Mouse (Mus musculus) embryonic facial prominence, embryonic 14.5 days (tissue): ENCODE measurements around the gene Mknk2. TPM values are rescaled to one million over a fixed set of nuclear protein-coding genes. Genes with fewer than 3 reads are reported as not detected.

ENCODE experiments used
- ATAC-seq: fragments of 200-750 bp; cut with Nextera tagmentation; 2 replicates; pipeline ENCODE4 v1.8.0; 2017; ENCODE audit warnings: low read depth, moderate number of reproducible peaks, moderate TSS enrichment
- DNase-seq: peaks from one replicate; pipeline ENCODE4 v3.0.0-alpha.2; 2015; ENCODE audit warnings: low spot score
- H3K27ac ChIP-seq: fragments of 300-500 bp; sonication (generic); replicated peaks from 2 replicates; pipeline ENCODE4 v1.5.1; 2014; ENCODE audit warnings: low read depth, mild to moderate bottlenecking, low read length, moderate library complexity
- H3K27me3 ChIP-seq: fragments of 300-500 bp; sonication (generic); replicated peaks from 2 replicates; pipeline ENCODE4 v1.6.1; 2014; ENCODE audit warnings: low read length; ENCODE audit not compliant: control insufficient read depth, insufficient read depth
- H3K36me3 ChIP-seq: fragments of 300-500 bp; sonication (generic); 2 replicates; pipeline ENCODE4 v1.6.1; 2014; ENCODE audit warnings: low read length, mixed read lengths; ENCODE audit not compliant: control insufficient read depth, insufficient read depth
- H3K4me1 ChIP-seq: fragments of 300-500 bp; sonication (generic); 2 replicates; pipeline ENCODE4 v1.6.1; 2014; ENCODE audit warnings: antibody characterized with exemption, low read length; ENCODE audit not compliant: control insufficient read depth, insufficient read depth
- H3K4me2 ChIP-seq: fragments of 300-500 bp; sonication (generic); 2 replicates; pipeline ENCODE4 v1.6.1; 2014; ENCODE audit warnings: low read depth, mild to moderate bottlenecking, low read length, moderate library complexity, mixed read lengths
- H3K4me3 ChIP-seq: fragments of 300-500 bp; sonication (generic); 2 replicates; pipeline ENCODE4 v1.5.1; 2014; ENCODE audit warnings: low read depth, mild to moderate bottlenecking, low read length
- H3K9ac ChIP-seq: fragments of 300-500 bp; sonication (generic); 2 replicates; pipeline ENCODE4 v1.6.1; 2014; ENCODE audit warnings: low read depth, mild to moderate bottlenecking, low read length, moderate library complexity, mixed read lengths
- H3K9me3 ChIP-seq: fragments of 300-500 bp; sonication (generic); 2 replicates; pipeline ENCODE4 v1.6.1; 2016; ENCODE audit warnings: low read length; ENCODE audit not compliant: control insufficient read depth
- WGBS: fragments of 180-500 bp; shearing (Covaris S2); extraction: QIAGEN DNeasy Blood & Tissue Kit; methylation state at CpG from one replicate; pipeline ENCODE4 v1.1.7; 2014; 5-methylcytosine and 5-hydroxymethylcytosine counted together
- polyA plus RNA-seq: library from polyadenylated mRNA; unstranded; fragments of >200 nt; fragmentation: Nextera tagmentation; extraction: Ambion mirVana; gene quantifications from 2 replicates; pipeline ENCODE4 v1.2.1, GENCODE M21; 2014

The Mknk2 gene
- polyA plus RNA-seq, 1 experiment from 2014 or later = 84.6 TPM

- Histone ChIP-seq H3K4me1 (peaks cover 4% of the 10 kb centered on the region; the same call in 1 of the 2 replicates), H3K27ac (no peak overlapping the region), H3K27me3 (no peaks in the 10 kb centered on the region), H3K4me3 (no peak overlapping the region), H3K9me3 (no peaks in the 10 kb centered on the region), H3K4me2 (no peak overlapping the region), H3K9ac (no peak overlapping the region), H3K36me3 (peaks cover 23% of the 10 kb centered on the region)
- ATAC-seq (no peak), DNase-seq (peak; percentile 47)
- WGBS = 62% methylated on average over 9 of the region's 9 CpGs
Observed at GRCm38 (mm10) chr10:80618181-80618580, 59.7 kb downstream of the Mknk2 start.

Other genes with a start within 250 kb of the Mknk2 start
- gene Tcf3, start 244.5 kb downstream of the Mknk2 start, polyA plus RNA-seq = 93.7 and 112 TPM in 2 replicates
- not detected in 2 replicates for gene Onecut3, start 183.3 kb downstream of the Mknk2 start, polyA plus RNA-seq
- gene Atp8b3, start 139.0 kb downstream of the Mknk2 start, polyA plus RNA-seq = 0.13 and 0.24 TPM in 2 replicates
- gene Rexo1, start 116.6 kb downstream of the Mknk2 start, polyA plus RNA-seq = 22.6 and 26.2 TPM in 2 replicates
- 9.7 and 9.9 TPM in 2 replicates for gene Klf16, start 100.8 kb downstream of the Mknk2 start, polyA plus RNA-seq
- gene Abhd17a, start 87.8 kb downstream of the Mknk2 start, polyA plus RNA-seq = 115 and 124 TPM in 2 replicates
- 84.6 and 96.3 TPM in 2 replicates for gene Scamp4, start 75.2 kb downstream of the Mknk2 start, polyA plus RNA-seq
- 6.1 and 6.2 TPM in 2 replicates for gene Adat3, start 75.2 kb downstream of the Mknk2 start, polyA plus RNA-seq
- 1.9 and 2.5 TPM in 2 replicates for gene Gm49322, start 72.1 kb downstream of the Mknk2 start, polyA plus RNA-seq
- 104 and 125 TPM in 2 replicates for gene Csnk1g2, start 55.3 kb downstream of the Mknk2 start, polyA plus RNA-seq
- 71.6 and 81.2 TPM in 2 replicates for gene Btbd2, start 21.0 kb downstream of the Mknk2 start, polyA plus RNA-seq
- gene Mob3a, start 23.9 kb upstream of the Mknk2 start, polyA plus RNA-seq = 31.2 and 37.0 TPM in 2 replicates
- gene Izumo4, start 24.1 kb upstream of the Mknk2 start, polyA plus RNA-seq = 10.3 and 14.4 TPM in 2 replicates
- 67.6 and 75.8 TPM in 2 replicates for gene Ap3d1, start 64.2 kb upstream of the Mknk2 start, polyA plus RNA-seq
- 20.7 and 21.5 TPM in 2 replicates for gene Dot1l, start 77.1 kb upstream of the Mknk2 start, polyA plus RNA-seq
- 69.6 TPM in 2 replicates for gene Sf3a2, start 120.1 kb upstream of the Mknk2 start, polyA plus RNA-seq
- gene Plekhj1, start 120.5 kb upstream of the Mknk2 start, polyA plus RNA-seq = 102 and 111 TPM in 2 replicates
- gene Amh, start 127.1 kb upstream of the Mknk2 start, polyA plus RNA-seq = 0.13 TPM in 1 of 2 replicates, not detected in the other
- 13.0 and 20.3 TPM in 2 replicates for gene Jsrp1, start 135.4 kb upstream of the Mknk2 start, polyA plus RNA-seq
- 1,606 and 1,697 TPM in 2 replicates for gene Oaz1, start 148.5 kb upstream of the Mknk2 start, polyA plus RNA-seq
- gene Lingo3, start 165.9 kb upstream of the Mknk2 start, polyA plus RNA-seq = 1.2 and 1.3 TPM in 2 replicates
- 303 and 331 TPM in 2 replicates for gene Lsm7, start 177.1 kb upstream of the Mknk2 start, polyA plus RNA-seq
- 37.6 and 40.8 TPM in 2 replicates for gene Sppl2b, start 177.2 kb upstream of the Mknk2 start, polyA plus RNA-seq
- 0.06 and 0.08 TPM in 2 replicates for gene Tmprss9, start 193.7 kb upstream of the Mknk2 start, polyA plus RNA-seq
- 325 and 348 TPM in 2 replicates for gene Timm13, start 222.9 kb upstream of the Mknk2 start, polyA plus RNA-seq
- 21.6 and 22.9 TPM in 2 replicates for gene Lmnb2, start 240.1 kb upstream of the Mknk2 start, polyA plus RNA-seq